Mouse (Mus musculus): ENCODE data around the gene Slc26a10.

The Slc26a10 gene

GRCm38 (mm10) chr10:127182624-127183023 is 2.2 kb upstream of the Slc26a10 start:
- no peak for DNase-seq (ENCODE audit: low spot score in 2 of 2)

- no peak for DNase-seq (ENCODE audit: low spot score in 2 of 2)
Measured at GRCm38 (mm10) chr10:127181566-127181965, 1.1 kb upstream of the Slc26a10 start.

GRCm38 (mm10) chr10:127180695-127181047 is 226 bp upstream of the Slc26a10 start:
- DNase-seq (ENCODE audit: low spot score in 2 of 2): no peak

GRCm38 (mm10) chr10:127178286-127179027 is 2.0 kb downstream of the Slc26a10 start:
- DNase-seq (ENCODE audit: low spot score in 2 of 2): peak in 1 of 2 experiments; percentile 11

- peak; percentile 71 to 81 for DNase-seq (ENCODE audit: low spot score in 2 of 2)
Measured at GRCm38 (mm10) chr10:127177719-127178118, 2.7 kb downstream of the Slc26a10 start.

GRCm38 (mm10) chr10:127177235-127177634 is 3.2 kb downstream of the Slc26a10 start:
- no peak for DNase-seq (ENCODE audit: low spot score in 2 of 2)

GRCm38 (mm10) chr10:127176756-127177155 is 3.7 kb downstream of the Slc26a10 start:
- no peak for DNase-seq (ENCODE audit: low spot score in 2 of 2)

- no peak for DNase-seq (ENCODE audit: low spot score in 2 of 2)
Measured at GRCm38 (mm10) chr10:127176228-127176627, 4.2 kb downstream of the Slc26a10 start.

- DNase-seq (ENCODE audit: low spot score in 2 of 2): no peak
Measured at GRCm38 (mm10) chr10:127174170-127174569, 6.3 kb downstream of the Slc26a10 start.

GRCm38 (mm10) chr10:127173148-127174065 is 7.0 kb downstream of the Slc26a10 start:
- no peak for DNase-seq (ENCODE audit: low spot score in 2 of 2)

- no peak for DNase-seq (ENCODE audit: low spot score in 2 of 2)
Measured at GRCm38 (mm10) chr10:127171631-127172200, 8.7 kb downstream of the Slc26a10 start.

GRCm38 (mm10) chr10:127170837-127171272 is 9.6 kb downstream of the Slc26a10 start:
- DNase-seq (ENCODE audit: low spot score in 2 of 2): peak; percentile 68 to 74

- DNase-seq (ENCODE audit: low spot score in 2 of 2): no peak
Measured at GRCm38 (mm10) chr10:127170002-127170401, 10.4 kb downstream of the Slc26a10 start.

- DNase-seq (ENCODE audit: low spot score in 2 of 2): no peak
Measured at GRCm38 (mm10) chr10:127167614-127168192, 12.7 kb downstream of the Slc26a10 start.

- DNase-seq (ENCODE audit: low spot score in 2 of 2): no peak
Measured at GRCm38 (mm10) chr10:127166771-127167613, 13.5 kb downstream of the Slc26a10 start.

GRCm38 (mm10) chr10:127166404-127166715 is 14.1 kb downstream of the Slc26a10 start:
- no peak for DNase-seq (ENCODE audit: low spot score in 2 of 2)

- peak; percentile 63 to 65 for DNase-seq (ENCODE audit: low spot score in 2 of 2)
Measured at GRCm38 (mm10) chr10:127165654-127166403, 14.6 kb downstream of the Slc26a10 start.

GRCm38 (mm10) chr10:127165354-127165653 is 15.1 kb downstream of the Slc26a10 start:
- no peak for DNase-seq (ENCODE audit: low spot score in 2 of 2)

- peak; percentile 78 to 85 for DNase-seq (ENCODE audit: low spot score in 2 of 2)
Measured at GRCm38 (mm10) chr10:127164631-127165353, 15.7 kb downstream of the Slc26a10 start, which contains the start of gene B4galnt1. Gene B4galnt1 (plus strand): TSS chr10:127165225.

GRCm38 (mm10) chr10:127164190-127164589 is 16.3 kb downstream of the Slc26a10 start:
- DNase-seq (ENCODE audit: low spot score in 2 of 2): no peak
